Mouse (Mus musculus) heart, postnatal 10 days (tissue): ENCODE measurements at regions not wholly inside any gene's neighbourhood (a gene's known extent, or its start where the extent isn't known, plus 50 kb on each side); places are given as distances from the start of the nearest gene placed in this dataset.

Source experiments
- DNase-seq, 2 experiments: peaks; one replicate each; pipeline ENCODE4 v3.0.0; 2021
- intact Hi-C: fragments of 180-260 bp; cut with DNase I; formaldehyde crosslinking; loops from one replicate; pipeline ENCODE4 v1.15.1; 2025

DNA sequence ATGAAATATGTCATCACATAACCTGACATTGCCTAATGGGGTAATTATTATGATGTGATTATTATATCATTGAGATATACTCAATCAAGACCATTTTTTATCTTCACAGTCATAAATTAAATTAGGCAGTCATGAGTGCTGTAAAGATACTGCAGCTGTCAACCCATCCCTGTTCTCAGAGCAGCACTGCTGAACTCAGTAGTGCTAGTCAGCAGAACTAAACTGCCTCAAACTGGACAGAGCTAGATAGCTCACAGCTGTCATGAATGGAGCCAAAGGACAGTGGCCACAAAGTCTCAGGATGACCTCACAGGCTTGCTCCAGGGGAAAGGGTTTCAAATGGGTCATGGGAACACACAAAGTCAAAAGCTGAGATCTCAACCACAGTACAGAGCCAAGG, 71.3 kb downstream of the Gm6760 start:
- intact Hi-C loops = no loop called here
- no peak for DNase-seq

- DNase-seq = peak; percentile 2 to 9
- intact Hi-C loops = no loop called here
Measured at GRCm38 (mm10) chrX:64058389-64058788, 93.6 kb downstream of the Gm6760 start.

GRCm38 (mm10) chrX:64056776-64057175, 95.2 kb downstream of the Gm6760 start:
- intact Hi-C loops = no loop called here
- no peak for DNase-seq
